Mouse (Mus musculus): ENCODE measurements around the gene Apopt1. TPM values are rescaled to one million over a fixed set of nuclear protein-coding genes. Genes with fewer than 3 reads are reported as not detected.

The Apopt1 gene
- polyA plus RNA-seq, 1 experiment from 2014 or later = 51.0 TPM

GRCm38 (mm10) chr12:111757561-111758325 lies 44.7 kb downstream of the Apopt1 start:
- peak overlapping the region; percentile 84 to 95 for H3K4me3 ChIP-seq (ENCODE audit: control insufficient read depth in 1 of 2, insufficient read depth in 1 of 2, low read depth in 1 of 2, low read length in 2 of 2)
- no peaks in the 10 kb centered on the region for H3K9me3 ChIP-seq (ENCODE audit: control insufficient read depth, low read length)
- peaks cover 13 to 37% of the 10 kb centered on the region in 2 experiments for H3K4me1 ChIP-seq (ENCODE audit: control insufficient read depth in 2 of 2, insufficient read depth in 2 of 2, low read length in 2 of 2)
- no peak for ATAC-seq (ENCODE audit: insufficient number of reproducible peaks, insufficient read depth, low FRiP score, low read depth)
- no peaks in the 10 kb centered on the region for H3K27me3 ChIP-seq (ENCODE audit: control insufficient read depth, insufficient read depth, low read length)
- H3K36me3 ChIP-seq (ENCODE audit: control insufficient read depth, insufficient read depth, low read length) = no peaks in the 10 kb centered on the region
- H3K9ac ChIP-seq (ENCODE audit: low read length) = peak overlapping the region; percentile 98
- WGBS = 59% methylated on average over 10 of the region's 10 CpGs
- peak overlapping the region; percentile 99 for H3K4me2 ChIP-seq (ENCODE audit: low read length)
- H3K27ac ChIP-seq (replicated peaks in 1 of 2; ENCODE audit: control insufficient read depth in 1 of 2, insufficient read depth in 1 of 2, low read depth in 2 of 2, low read length in 2 of 2) = peak overlapping the region in 1 of 2 experiments; percentile 76; a peak in 1 of 4 replicates

- ATAC-seq (ENCODE audit: insufficient number of reproducible peaks, insufficient read depth, low FRiP score, low read depth) = peak; percentile 69
- H3K4me3 ChIP-seq (ENCODE audit: control insufficient read depth in 1 of 2, insufficient read depth in 1 of 2, low read depth in 1 of 2, low read length in 2 of 2) = peak within 1 kb of the TSS; percentile 84 to 95
- H3K4me1 ChIP-seq (ENCODE audit: control insufficient read depth in 2 of 2, insufficient read depth in 2 of 2, low read length in 2 of 2) = peaks cover 13 to 31% of the 10 kb centered on the region in 2 experiments
- under 1% methylated on average over 77 of the region's 85 CpGs for WGBS
- H3K4me2 ChIP-seq (ENCODE audit: low read length) = peak within 1 kb of the TSS; percentile 99
- peak within 1 kb of the TSS; percentile 98 for H3K9ac ChIP-seq (ENCODE audit: low read length)
- H3K9me3 ChIP-seq (ENCODE audit: control insufficient read depth, low read length) = no peaks in the 10 kb centered on the region
- H3K27me3 ChIP-seq (ENCODE audit: control insufficient read depth, insufficient read depth, low read length) = no peaks in the 10 kb centered on the region
- 0 out of 2 replicates have a peak, but pooled peaks cover 3% of the 10 kb centered on the region for H3K36me3 ChIP-seq (ENCODE audit: control insufficient read depth, insufficient read depth, low read length)
- H3K27ac ChIP-seq (replicated peaks in 1 of 2; ENCODE audit: control insufficient read depth in 1 of 2, insufficient read depth in 1 of 2, low read depth in 2 of 2, low read length in 2 of 2) = peak within 1 kb of the TSS; percentile 76
These were observed 45.5 kb downstream of the Apopt1 start, which contains the start of gene Klc1 for GRCm38 (mm10) chr12:111758381-111759175. Klc1 (plus strand) TSS chr12:111758849.

GRCm38 (mm10) chr12:111759176-111760061 lies 46.4 kb downstream of the Apopt1 start:
- Histone ChIP-seq H3K4me3 (ENCODE audit: control insufficient read depth in 1 of 2, insufficient read depth in 1 of 2, low read depth in 1 of 2, low read length in 2 of 2) (peak overlapping the region; percentile 84 to 95), H3K9ac (ENCODE audit: low read length) (peak overlapping the region; percentile 98), H3K36me3 (ENCODE audit: control insufficient read depth, insufficient read depth, low read length) (0 out of 2 replicates have a peak, but pooled peaks cover 7% of the 10 kb centered on the region), H3K27ac (replicated peaks in 1 of 2; ENCODE audit: control insufficient read depth in 1 of 2, insufficient read depth in 1 of 2, low read depth in 2 of 2, low read length in 2 of 2) (peak overlapping the region; percentile 76), H3K9me3 (ENCODE audit: control insufficient read depth, low read length) (no peaks in the 10 kb centered on the region), H3K4me1 (ENCODE audit: control insufficient read depth in 2 of 2, insufficient read depth in 2 of 2, low read length in 2 of 2) (peaks cover 13 to 31% of the 10 kb centered on the region in 2 experiments), H3K27me3 (ENCODE audit: control insufficient read depth, insufficient read depth, low read length) (no peaks in the 10 kb centered on the region), H3K4me2 (ENCODE audit: low read length) (peak overlapping the region; percentile 99)
- peak; percentile 48 for ATAC-seq (ENCODE audit: insufficient number of reproducible peaks, insufficient read depth, low FRiP score, low read depth)
- 2% methylated on average over 34 of the region's 35 CpGs for WGBS

- H3K4me3 ChIP-seq (ENCODE audit: control insufficient read depth in 1 of 2, insufficient read depth in 1 of 2, low read depth in 1 of 2, low read length in 2 of 2) = peak overlapping the region in 1 of 2 experiments; percentile 95; a peak in 2 of 4 replicates
- H3K9ac ChIP-seq (ENCODE audit: low read length) = peak overlapping the region; percentile 98
- 0 out of 2 replicates have a peak, but pooled peaks cover 7% of the 10 kb centered on the region for H3K36me3 ChIP-seq (ENCODE audit: control insufficient read depth, insufficient read depth, low read length)
- no peaks in the 10 kb centered on the region for H3K9me3 ChIP-seq (ENCODE audit: control insufficient read depth, low read length)
- no peak overlapping the region; a peak in 1 of 4 replicates for H3K27ac ChIP-seq (replicated peaks in 1 of 2; ENCODE audit: control insufficient read depth in 1 of 2, insufficient read depth in 1 of 2, low read depth in 2 of 2, low read length in 2 of 2)
- no peaks in the 10 kb centered on the region for H3K27me3 ChIP-seq (ENCODE audit: control insufficient read depth, insufficient read depth, low read length)
- H3K4me2 ChIP-seq (ENCODE audit: low read length) = peak overlapping the region; percentile 99
- WGBS = 56% methylated on average over 7 of the region's 7 CpGs
- H3K4me1 ChIP-seq (ENCODE audit: control insufficient read depth in 2 of 2, insufficient read depth in 2 of 2, low read length in 2 of 2) = peaks cover 10 to 31% of the 10 kb centered on the region in 2 experiments
- ATAC-seq (ENCODE audit: insufficient number of reproducible peaks, insufficient read depth, low FRiP score, low read depth) = no peak
These were observed 47.3 kb downstream of the Apopt1 start for GRCm38 (mm10) chr12:111760306-111760908.

- 82% methylated on average over 13 of the region's 13 CpGs for WGBS
- H3K4me1 ChIP-seq (ENCODE audit: control insufficient read depth in 2 of 2, insufficient read depth in 2 of 2, low read length in 2 of 2) = peaks cover 23 to 50% of the 10 kb centered on the region in 2 experiments
- H3K9me3 ChIP-seq (ENCODE audit: control insufficient read depth, low read length) = no peaks in the 10 kb centered on the region
- H3K4me3 ChIP-seq (ENCODE audit: control insufficient read depth in 1 of 2, insufficient read depth in 1 of 2, low read depth in 1 of 2, low read length in 2 of 2) = no peak overlapping the region
- no peak overlapping the region for H3K27ac ChIP-seq (replicated peaks in 1 of 2; ENCODE audit: control insufficient read depth in 1 of 2, insufficient read depth in 1 of 2, low read depth in 2 of 2, low read length in 2 of 2)
- no peak overlapping the region for H3K4me2 ChIP-seq (ENCODE audit: low read length)
- no peak overlapping the region for H3K9ac ChIP-seq (ENCODE audit: low read length)
- ATAC-seq (ENCODE audit: insufficient number of reproducible peaks, insufficient read depth, low FRiP score, low read depth) = no peak
- no peaks in the 10 kb centered on the region for H3K27me3 ChIP-seq (ENCODE audit: control insufficient read depth, insufficient read depth, low read length)
- H3K36me3 ChIP-seq (ENCODE audit: control insufficient read depth, insufficient read depth, low read length) = 0 out of 2 replicates have a peak, but pooled peaks cover 7% of the 10 kb centered on the region
These were observed 49.7 kb downstream of the Apopt1 start for GRCm38 (mm10) chr12:111762620-111763280.

- Histone ChIP-seq H3K9ac (ENCODE audit: low read length) (peak overlapping the region; percentile 22), H3K27me3 (ENCODE audit: control insufficient read depth, insufficient read depth, low read length) (no peaks in the 10 kb centered on the region), H3K27ac (replicated peaks in 1 of 2; ENCODE audit: control insufficient read depth in 1 of 2, insufficient read depth in 1 of 2, low read depth in 2 of 2, low read length in 2 of 2) (peak overlapping the region; percentile 34 to 47; a peak in 3 of 4 replicates), H3K9me3 (ENCODE audit: control insufficient read depth, low read length) (no peaks in the 10 kb centered on the region), H3K4me3 (ENCODE audit: control insufficient read depth in 1 of 2, insufficient read depth in 1 of 2, low read depth in 1 of 2, low read length in 2 of 2) (no peak overlapping the region), H3K4me1 (ENCODE audit: control insufficient read depth in 2 of 2, insufficient read depth in 2 of 2, low read length in 2 of 2) (peaks cover 26 to 50% of the 10 kb centered on the region in 2 experiments), H3K36me3 (ENCODE audit: control insufficient read depth, insufficient read depth, low read length) (0 out of 2 replicates have a peak, but pooled peaks cover 7% of the 10 kb centered on the region), H3K4me2 (ENCODE audit: low read length) (peak overlapping the region; percentile 17)
- no peak for ATAC-seq (ENCODE audit: insufficient number of reproducible peaks, insufficient read depth, low FRiP score, low read depth)
- 47% methylated on average over 16 of the region's 16 CpGs for WGBS
These were observed 53.5 kb downstream of the Apopt1 start for GRCm38 (mm10) chr12:111766313-111767236.
